22 mouse cellular contexts compared by ENCODE assay signal in the genomic region with DNA sequence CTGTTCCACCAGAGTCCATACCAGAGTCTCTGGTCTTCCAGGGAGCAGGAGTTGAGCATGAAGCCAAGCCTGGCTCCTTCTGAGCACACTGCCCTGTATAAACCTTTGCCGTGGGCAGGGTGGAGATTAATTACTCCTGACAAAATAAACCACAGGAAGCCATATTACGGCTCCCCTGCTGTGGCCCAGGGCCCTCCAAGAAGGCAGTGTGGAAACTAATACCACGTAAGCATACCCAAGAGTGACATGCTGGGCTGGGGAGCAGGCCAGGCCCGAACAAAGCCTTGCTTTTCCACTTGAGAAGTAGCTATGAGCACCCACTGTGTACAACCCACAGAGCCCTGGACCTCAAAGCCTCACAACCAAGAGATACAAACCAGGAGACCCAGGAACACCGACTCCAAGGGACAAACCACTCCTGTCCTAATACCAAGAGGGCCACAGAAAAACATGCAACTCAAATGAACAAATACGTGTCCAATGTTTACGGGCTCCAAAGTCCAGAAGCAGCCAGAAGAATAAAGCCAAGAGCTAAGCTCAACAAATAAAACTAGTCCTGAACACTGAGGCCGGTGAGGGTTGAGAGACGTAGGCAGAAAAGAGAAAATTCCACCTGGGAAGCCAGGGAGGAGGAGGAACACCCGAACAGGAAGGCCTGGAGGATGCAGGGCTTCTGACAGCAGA. TPM values are rescaled to one million over a fixed set of nuclear protein-coding genes. Genes with fewer than 3 reads are reported as not detected.
DNase-seq lines count a peak whose midpoint lies in the region; ATAC-seq and TF ChIP-seq lines count a peak whose summit lies in the region.
"Had no signal": no experiment of that assay in that cellular context is flagged by ENCODE, and none has a peak within 500 bp of the region (broad histone marks: within the 10 kb centered on the region; RNA-seq: fewer than 3 reads in every experiment).

No protein-coding gene starts in this region.

- H3K36me3 ChIP-seq in embryonic facial prominence, embryonic 14.5 days (ENCODE audit: control insufficient read depth, insufficient read depth, low read length): no peaks in the 10 kb centered on the region
- H3K36me3 ChIP-seq in embryonic facial prominence, embryonic 10.5 days (replicated peaks): peaks cover 32% of the 10 kb centered on the region
- 0 out of 2 replicates have a peak, but pooled peaks cover 4% of the 10 kb centered on the region for H3K36me3 ChIP-seq in midbrain, embryonic 11.5 days (ENCODE audit: control insufficient read depth, insufficient read depth, low read length)
- peaks cover 12% of the 10 kb centered on the region; the same call in 1 of the 2 replicates for H3K36me3 ChIP-seq in midbrain, embryonic 16.5 days (ENCODE audit: control insufficient read depth, insufficient read depth, low read length)
- H3K36me3 ChIP-seq in limb, embryonic 13.5 days: 0 out of 2 replicates have a peak, but pooled peaks cover 5% of the 10 kb centered on the region
- no peaks in the 10 kb centered on the region for H3K36me3 ChIP-seq in lung, postnatal 0 days (ENCODE audit: insufficient read depth, low read length)
- H3K36me3 ChIP-seq: embryonic facial prominence, embryonic 12.5 days; stomach, embryonic 15.5 days had no signal

- H3K9ac ChIP-seq in embryonic facial prominence, embryonic 14.5 days (ENCODE audit: low read depth, low read length): no peak overlapping the region
- no peak overlapping the region for H3K9ac ChIP-seq in midbrain, embryonic 11.5 days (ENCODE audit: low read length)
- H3K9ac ChIP-seq in midbrain, embryonic 16.5 days (ENCODE audit: low read depth, low read length): no peak overlapping the region
- H3K9ac ChIP-seq in limb, embryonic 13.5 days: no peak overlapping the region
- H3K9ac ChIP-seq in lung, postnatal 0 days (replicated peaks; ENCODE audit: low read depth): no peak overlapping the region
- H3K9ac ChIP-seq: embryonic facial prominence, embryonic 12.5 days; forebrain, postnatal 0 days; hindbrain, embryonic 12.5 days; liver, embryonic 14.5 days; midbrain, embryonic 13.5 days; neural tube, embryonic 13.5 days; stomach, embryonic 15.5 days had no signal

- no peak overlapping the region for H3K4me3 ChIP-seq in embryonic facial prominence, embryonic 14.5 days (ENCODE audit: low read depth, low read length)
- H3K4me3 ChIP-seq in embryonic facial prominence, embryonic 10.5 days: no peak overlapping the region
- H3K4me3 ChIP-seq in midbrain, embryonic 11.5 days (ENCODE audit: low read depth, low read length): no peak overlapping the region
- H3K4me3 ChIP-seq in midbrain, embryonic 16.5 days (ENCODE audit: low read depth, low read length): no peak overlapping the region
- H3K4me3 ChIP-seq in limb, embryonic 13.5 days: no peak overlapping the region
- H3K4me3 ChIP-seq in lung, postnatal 0 days (ENCODE audit: low read depth, low read length): no peak overlapping the region
- H3K4me3 ChIP-seq: embryonic facial prominence, embryonic 12.5 days; hindbrain, embryonic 12.5 days; midbrain, embryonic 13.5 days; neural tube, embryonic 13.5 days; stomach, embryonic 15.5 days had no signal

- H3K27ac ChIP-seq in embryonic facial prominence, embryonic 14.5 days (replicated peaks; ENCODE audit: low read depth, low read length): no peak overlapping the region; the same call in 1 of the 2 replicates
- no peak overlapping the region for H3K27ac ChIP-seq in embryonic facial prominence, embryonic 10.5 days (replicated peaks)
- H3K27ac ChIP-seq in midbrain, embryonic 11.5 days (ENCODE audit: low read depth, low read length): no peak overlapping the region
- H3K27ac ChIP-seq in midbrain, embryonic 16.5 days (ENCODE audit: low read length): no peak overlapping the region
- H3K27ac ChIP-seq in limb, embryonic 13.5 days: peak overlapping the region; percentile 34; the same call in 1 of the 2 replicates
- H3K27ac ChIP-seq in lung, postnatal 0 days (ENCODE audit: low read length): no peak overlapping the region
- H3K27ac ChIP-seq: embryonic facial prominence, embryonic 12.5 days; hindbrain, embryonic 12.5 days; liver, embryonic 14.5 days; midbrain, embryonic 13.5 days; neural tube, embryonic 13.5 days; stomach, embryonic 15.5 days had no signal

- TF ChIP-seq EP300 in lung, postnatal 0 days (IDR thresholded peaks at IDR 0.05): no peak

- no peaks in the 10 kb centered on the region for H3K27me3 ChIP-seq in embryonic facial prominence, embryonic 14.5 days (replicated peaks; ENCODE audit: control insufficient read depth, insufficient read depth, low read length)
- H3K27me3 ChIP-seq in embryonic facial prominence, embryonic 10.5 days (replicated peaks; ENCODE audit: low read depth, poor library complexity, severe bottlenecking): no peaks in the 10 kb centered on the region
- no peaks in the 10 kb centered on the region for H3K27me3 ChIP-seq in midbrain, embryonic 11.5 days (ENCODE audit: control insufficient read depth, insufficient read depth, low read length)
- no peaks in the 10 kb centered on the region for H3K27me3 ChIP-seq in midbrain, embryonic 16.5 days (ENCODE audit: control insufficient read depth, insufficient read depth, low read depth, low read length)
- no peaks in the 10 kb centered on the region for H3K27me3 ChIP-seq in limb, embryonic 13.5 days
- H3K27me3 ChIP-seq in lung, postnatal 0 days (replicated peaks; ENCODE audit: insufficient read depth, low read length): no peaks in the 10 kb centered on the region
- H3K27me3 ChIP-seq: embryonic facial prominence, embryonic 12.5 days; hindbrain, embryonic 12.5 days; midbrain, embryonic 13.5 days; neural tube, embryonic 13.5 days; stomach, embryonic 15.5 days had no signal

- DNase-seq in embryonic facial prominence, embryonic 14.5 days (ENCODE audit: low spot score): peak; percentile 38
- DNase-seq in embryonic facial prominence, embryonic 10.5 days (ENCODE audit: low spot score): no peak
- peak; percentile 62 for DNase-seq in midbrain, embryonic 11.5 days (ENCODE audit: low spot score, missing footprints)
- DNase-seq in right cerebral cortex, postnatal 14 days: no peak
- DNase-seq in lung, postnatal 0 days (ENCODE audit: low spot score): no peak
- DNase-seq in spleen, postnatal 10 days (ENCODE audit: low spot score in 2 of 2): no peak
- DNase-seq: cerebellum, adult 2 months; forebrain, postnatal 0 days; heart, postnatal 10 days; kidney, adult 8-10 months; right cerebral cortex, postnatal 25 days; thymus, adult 2 months had no signal

- TF ChIP-seq CTCF in lung, postnatal 0 days (IDR thresholded peaks at IDR 0.05): no peak

- no peaks in the 10 kb centered on the region for H3K9me3 ChIP-seq in embryonic facial prominence, embryonic 14.5 days (ENCODE audit: control insufficient read depth, low read length)
- 0 out of 2 replicates have a peak, but pooled peaks cover 2% of the 10 kb centered on the region for H3K9me3 ChIP-seq in embryonic facial prominence, embryonic 10.5 days
- H3K9me3 ChIP-seq in midbrain, embryonic 11.5 days (ENCODE audit: control insufficient read depth, low read length): no peaks in the 10 kb centered on the region
- no peaks in the 10 kb centered on the region for H3K9me3 ChIP-seq in midbrain, embryonic 16.5 days (replicated peaks; ENCODE audit: control insufficient read depth, low read length, poor library complexity, severe bottlenecking)
- no peaks in the 10 kb centered on the region for H3K9me3 ChIP-seq in limb, embryonic 13.5 days
- H3K9me3 ChIP-seq in lung, postnatal 0 days (ENCODE audit: low read length): no peaks in the 10 kb centered on the region
- H3K9me3 ChIP-seq: embryonic facial prominence, embryonic 12.5 days; hindbrain, embryonic 12.5 days; midbrain, embryonic 13.5 days; neural tube, embryonic 13.5 days; stomach, embryonic 15.5 days had no signal

- 57% methylated on average over 10 of the region's 10 CpGs for WGBS in embryonic facial prominence, embryonic 14.5 days
- WGBS in embryonic facial prominence, embryonic 10.5 days: 76% methylated on average over 10 of the region's 10 CpGs
- WGBS in midbrain, embryonic 11.5 days: 86% methylated on average over 10 of the region's 10 CpGs
- 84% methylated on average over 10 of the region's 10 CpGs for WGBS in midbrain, embryonic 16.5 days
- whole genome bisulfite sequencing in limb, embryonic 13.5 days: 47% methylated on average over 10 of the region's 10 CpGs
- WGBS in lung, postnatal 0 days: 72% methylated on average over 10 of the region's 10 CpGs

- no peaks in the 10 kb centered on the region for H3K4me1 ChIP-seq in embryonic facial prominence, embryonic 14.5 days (ENCODE audit: control insufficient read depth, insufficient read depth, low read length)
- peaks cover 7% of the 10 kb centered on the region for H3K4me1 ChIP-seq in embryonic facial prominence, embryonic 10.5 days
- H3K4me1 ChIP-seq in midbrain, embryonic 11.5 days (ENCODE audit: control insufficient read depth, insufficient read depth, low read length): no peaks in the 10 kb centered on the region
- no peaks in the 10 kb centered on the region for H3K4me1 ChIP-seq in midbrain, embryonic 16.5 days (ENCODE audit: control insufficient read depth, insufficient read depth, low read length)
- H3K4me1 ChIP-seq in limb, embryonic 13.5 days: peaks cover 9% of the 10 kb centered on the region
- no peaks in the 10 kb centered on the region for H3K4me1 ChIP-seq in lung, postnatal 0 days (ENCODE audit: insufficient read depth, low read depth, low read length)
- H3K4me1 ChIP-seq: midbrain, embryonic 13.5 days; stomach, embryonic 15.5 days had no signal

- no peak for ATAC-seq in embryonic facial prominence, embryonic 14.5 days (ENCODE audit: low read depth)
- ATAC-seq in midbrain, embryonic 11.5 days (ENCODE audit: low FRiP score): no peak
- ATAC-seq in midbrain, embryonic 16.5 days: no peak
- peak; percentile 59; the same call in 1 of the 2 replicates for ATAC-seq in limb, embryonic 13.5 days (ENCODE audit: low FRiP score, low read depth)
- no peak for ATAC-seq in lung, postnatal 0 days
- ATAC-seq: CD4-positive, CD25-positive, alpha-beta regulatory T cell, adult 4 months; forebrain, postnatal 0 days; midbrain, embryonic 13.5 days had no signal

- no peak overlapping the region for H3K4me2 ChIP-seq in embryonic facial prominence, embryonic 14.5 days (ENCODE audit: low read depth, low read length)
- no peak overlapping the region for H3K4me2 ChIP-seq in midbrain, embryonic 11.5 days
- no peak overlapping the region for H3K4me2 ChIP-seq in midbrain, embryonic 16.5 days (ENCODE audit: low read length)
- no peak overlapping the region for H3K4me2 ChIP-seq in limb, embryonic 13.5 days (replicated peaks)
- H3K4me2 ChIP-seq in lung, postnatal 0 days (replicated peaks; ENCODE audit: low read depth, low read length): no peak overlapping the region
- H3K4me2 ChIP-seq: embryonic facial prominence, embryonic 12.5 days; heart, embryonic 11.5 days; hindbrain, embryonic 12.5 days; midbrain, embryonic 13.5 days; neural tube, embryonic 13.5 days; stomach, embryonic 15.5 days had no signal

RNA-seq across cellular contexts. Expression of a gene that starts 24.3 kb away (rescaled TPM):
- polyA plus RNA-seq in embryonic facial prominence, embryonic 14.5 days (2014; fragmentation: Nextera tagmentation; extraction: Ambion mirVana): 13.1 and 16.2 TPM in 2 replicates
- polyA plus RNA-seq in embryonic facial prominence, embryonic 10.5 days (2016; fragmentation: Nextera tagmentation; extraction: Ambion mirVana): 15.8 and 17.3 TPM in 2 replicates
- polyA plus RNA-seq in midbrain, embryonic 11.5 days (2014; fragmentation: Nextera tagmentation; extraction: Ambion mirVana): 13.9 and 15.8 TPM in 2 replicates
- 20.5 and 20.7 TPM in 2 replicates for polyA plus RNA-seq in midbrain, embryonic 16.5 days (2015; fragmentation: Nextera tagmentation; extraction: Ambion mirVana)
- polyA plus RNA-seq in limb, embryonic 13.5 days (2015; fragmentation: Nextera tagmentation; extraction: Ambion mirVana): 6.3 and 7.8 TPM in 2 replicates
- 5.8 and 7.0 TPM in 2 replicates for polyA plus RNA-seq in lung, postnatal 0 days (2015; fragmentation: Nextera tagmentation; extraction: Ambion mirVana)

Comparison
In these comparisons a context has a peak if more than half of its experiments do, and no peak if none do; other contexts are left out.
1. DNase-seq: peak in embryonic facial prominence, embryonic 14.5 days (single experiment) and midbrain, embryonic 11.5 days (single experiment); none in embryonic facial prominence, embryonic 10.5 days (single experiment), right cerebral cortex, postnatal 14 days (single experiment), lung, postnatal 0 days (single experiment) and spleen, postnatal 10 days (0 of 2).